Mouse (Mus musculus) heart, adult 2 months (tissue): ENCODE data around the gene Gm7030. TPM values are rescaled to one million over a fixed set of nuclear protein-coding genes. Genes with fewer than 3 reads are reported as not detected.
A peak's percentile ranks its signal among the peaks of the same experiment; 100 is the strongest.
"Not testable (repeated sequence)": the region's sequence is repeated elsewhere in the genome, so short reads cannot be mapped to it uniquely, and the experiment has no call there.

Source experiments
- DNase-seq, 2 experiments: peaks; one replicate each; pipeline ENCODE4 v3.0.0; 2021
- H3K27ac ChIP-seq: fragments of 200-600 bp; 2 replicates; pipeline ENCODE4 v1.8.1; 2022
- H3K27me3 ChIP-seq: fragments of 200-500 bp; 2 replicates; pipeline ENCODE4 v1.6.1; 2012; ENCODE audit warnings: mild to moderate bottlenecking, low read length, inconsistent platforms, mixed read lengths; ENCODE audit not compliant: control insufficient read depth, insufficient read depth
- H3K36me3 ChIP-seq: fragments of 200-500 bp; 2 replicates; pipeline ENCODE4 v1.6.1; 2012; ENCODE audit warnings: low read length, inconsistent platforms; ENCODE audit not compliant: control insufficient read depth, insufficient read depth
- H3K4me1 ChIP-seq: fragments of 200-500 bp; 2 replicates; pipeline ENCODE4 v1.6.1; 2011; ENCODE audit warnings: low read length; ENCODE audit not compliant: control insufficient read depth, insufficient read depth
- H3K4me3 ChIP-seq: fragments of 200-600 bp; 2 replicates; pipeline ENCODE4 v1.8.1; 2022
- H3K79me2 ChIP-seq: fragments of 200-500 bp; replicated peaks from 2 replicates; pipeline ENCODE4 v1.6.1; 2012; ENCODE audit warnings: mild to moderate bottlenecking, inconsistent platforms, low read length, moderate library complexity, mixed read lengths; ENCODE audit not compliant: control insufficient read depth, insufficient read depth
- H3K9ac ChIP-seq: fragments of 200-500 bp; 2 replicates; pipeline ENCODE4 v1.6.1; 2012; ENCODE audit warnings: low read depth, mild to moderate bottlenecking, control low read depth, inconsistent platforms, low read length, mixed read lengths
- CTCF ChIP-seq: fragments of 200-600 bp; IDR thresholded peaks from 2 replicates; pipeline ENCODE4 v1.8.1; 2022; ENCODE audit warnings: antibody characterized with exemption, mild to moderate bottlenecking, moderate library complexity
- EP300 ChIP-seq: fragments of 200-500 bp; IDR thresholded peaks from 2 replicates; pipeline ENCODE4 v1.6.1; 2011; ENCODE audit warnings: low read depth, low read length, control low read depth; ENCODE audit not compliant: insufficient read depth
- POLR2A ChIP-seq: fragments of 200-500 bp; IDR thresholded peaks from 2 replicates; pipeline ENCODE4 v1.6.1; 2011; ENCODE audit warnings: mild to moderate bottlenecking, low read depth, low read length, control low read depth; ENCODE audit not compliant: insufficient read depth
- WGBS: fragments of 180-500 bp; shearing (Covaris S2); methylation state at CpG from one replicate; pipeline ENCODE4 v1.1.7; 2018; 5-methylcytosine and 5-hydroxymethylcytosine counted together
- intact Hi-C: fragments of 180-260 bp; cut with DNase I; formaldehyde crosslinking; loops from one replicate; pipeline ENCODE4 v1.15.1; 2025
- polyA plus RNA-seq: library from polyadenylated mRNA; depleted of rRNA; stranded (reverse); fragments of >200 nt; gene quantifications from 2 replicates; pipeline ENCODE4 v1.2.3, GENCODE M21; 2012
- total RNA-seq, 2 experiments: library from RNA; stranded (reverse); gene quantifications; 2 replicates each; pipeline ENCODE4 v1.2.3; 2021

Gm7030 gene
- total and polyA plus RNA-seq, 3 experiments = not detected

- intact Hi-C loops = loop anchor here (2.0 kb wide), 1 partner anchor 117 kb away; no protein-coding TSS in a partner anchor
- H3K79me2 ChIP-seq, H3K9ac ChIP-seq, H3K36me3 ChIP-seq, H3K4me1 ChIP-seq, H3K27me3 ChIP-seq, H3K27ac ChIP-seq, H3K4me3 ChIP-seq: not testable (repeated sequence)
- TF ChIP-seq CTCF = peak; percentile 78
- peak in 1 of 2 experiments; percentile 50 for DNase-seq
- 22% methylated on average over 6 of the region's 6 CpGs for WGBS
These were observed 15.1 kb downstream of the Gm7030 start for GRCm38 (mm10) chr17:36113979-36114593.

- intact Hi-C loops, H3K27me3 ChIP-seq, H3K4me1 ChIP-seq, H3K36me3 ChIP-seq, H3K27ac ChIP-seq, H3K79me2 ChIP-seq: not testable (repeated sequence)
- peak overlapping the region; percentile 43 for H3K4me3 ChIP-seq
- WGBS = 1% methylated on average over 10 of the region's 10 CpGs
- peak in 1 of 2 experiments; percentile 33 for DNase-seq
- peak overlapping the region; percentile 49 for H3K9ac ChIP-seq
These were observed 17.7 kb downstream of the Gm7030 start for GRCm38 (mm10) chr17:36111510-36111868.

GRCm38 (mm10) chr17:36110641-36111509, 18.4 kb downstream of the Gm7030 start:
- H3K27ac ChIP-seq, H3K36me3 ChIP-seq, H3K79me2 ChIP-seq, intact Hi-C loops, H3K27me3 ChIP-seq, H3K4me1 ChIP-seq: not testable (repeated sequence)
- TF ChIP-seq CTCF = peak; percentile 62
- Histone ChIP-seq H3K4me3 (peak overlapping the region; percentile 43), H3K9ac (peak overlapping the region; percentile 49)
- peak in 1 of 2 experiments; percentile 27 for DNase-seq
- WGBS = 2% methylated on average over 57 of the region's 57 CpGs

GRCm38 (mm10) chr17:36110129-36110528, 19.1 kb downstream of the Gm7030 start:
- H3K4me1 ChIP-seq, intact Hi-C loops: not testable (repeated sequence)
- WGBS = 49% methylated on average over 3 of the region's 3 CpGs

GRCm38 (mm10) chr17:36102091-36102490, 27.1 kb downstream of the Gm7030 start:
- H3K36me3 ChIP-seq, DNase-seq, H3K4me3 ChIP-seq, H3K9ac ChIP-seq, H3K79me2 ChIP-seq, H3K4me1 ChIP-seq, intact Hi-C loops, H3K27me3 ChIP-seq, H3K27ac ChIP-seq: not testable (repeated sequence)
- WGBS = 86% methylated on average over 12 of the region's 12 CpGs

More at GRCm38 (mm10) chr17:36110129-36110528, 19.1 kb downstream of the Gm7030 start:
- DNase-seq, H3K36me3 ChIP-seq, H3K4me3 ChIP-seq, H3K9ac ChIP-seq, H3K27ac ChIP-seq, H3K79me2 ChIP-seq, H3K27me3 ChIP-seq: not testable (repeated sequence)

- H3K4me1 ChIP-seq, H3K27ac ChIP-seq, intact Hi-C loops, DNase-seq, H3K79me2 ChIP-seq, H3K36me3 ChIP-seq, H3K9ac ChIP-seq, H3K27me3 ChIP-seq, H3K4me3 ChIP-seq: not testable (repeated sequence)
- 63% methylated on average over 2 of the region's 2 CpGs for WGBS
These were observed 29.6 kb downstream of the Gm7030 start for GRCm38 (mm10) chr17:36099603-36100002.

GRCm38 (mm10) chr17:36093936-36094335, 35.3 kb downstream of the Gm7030 start:
- intact Hi-C loops = no loop called here
- no peak for TF ChIP-seq CTCF
- TF ChIP-seq EP300 = no peak
- TF ChIP-seq POLR2A = no peak
- 19% methylated on average over 3 of the region's 3 CpGs for WGBS
- no peak for DNase-seq
- Histone ChIP-seq H3K9ac (no peak overlapping the region), H3K4me3 (no peak overlapping the region), H3K27me3 (no peaks in the 10 kb centered on the region), H3K4me1 (no peaks in the 10 kb centered on the region), H3K36me3 (no peaks in the 10 kb centered on the region), H3K27ac (no peak overlapping the region), H3K79me2 (no peaks in the 10 kb centered on the region)

GRCm38 (mm10) chr17:36092520-36092919, 36.7 kb downstream of the Gm7030 start:
- H3K4me1 ChIP-seq, H3K79me2 ChIP-seq, H3K36me3 ChIP-seq, H3K4me3 ChIP-seq, H3K27ac ChIP-seq, intact Hi-C loops, H3K27me3 ChIP-seq, H3K9ac ChIP-seq, DNase-seq: not testable (repeated sequence)

- H3K27ac ChIP-seq, H3K9ac ChIP-seq, H3K27me3 ChIP-seq, H3K4me3 ChIP-seq, DNase-seq, intact Hi-C loops, H3K36me3 ChIP-seq, H3K4me1 ChIP-seq, H3K79me2 ChIP-seq: not testable (repeated sequence)
- no CpG with 5 or more reads among the region's 2 CpGs for WGBS
These were observed 37.3 kb downstream of the Gm7030 start for GRCm38 (mm10) chr17:36091933-36092332.
